Mouse (Mus musculus) CD8-positive naive resting alpha-beta T cell, adult 57 days (primary cell): Measurements from ENCODE around the gene Gm13288. TPM values are rescaled to one million over a fixed set of nuclear protein-coding genes. Genes with fewer than 3 reads are reported as not detected.

Source experiments
- total RNA-seq: library from RNA; stranded (reverse); gene quantifications from one replicate; pipeline ENCODE4 v1.2.4, GENCODE M21; 2023

Gene Gm13288
- not detected for total RNA-seq

GRCm38 (mm10) chr4:88805231-88805630 lies at the start of gene Gm13288:
Gene Gm13288, plus strand, starts transcription at chr4:88805531.

DNA sequence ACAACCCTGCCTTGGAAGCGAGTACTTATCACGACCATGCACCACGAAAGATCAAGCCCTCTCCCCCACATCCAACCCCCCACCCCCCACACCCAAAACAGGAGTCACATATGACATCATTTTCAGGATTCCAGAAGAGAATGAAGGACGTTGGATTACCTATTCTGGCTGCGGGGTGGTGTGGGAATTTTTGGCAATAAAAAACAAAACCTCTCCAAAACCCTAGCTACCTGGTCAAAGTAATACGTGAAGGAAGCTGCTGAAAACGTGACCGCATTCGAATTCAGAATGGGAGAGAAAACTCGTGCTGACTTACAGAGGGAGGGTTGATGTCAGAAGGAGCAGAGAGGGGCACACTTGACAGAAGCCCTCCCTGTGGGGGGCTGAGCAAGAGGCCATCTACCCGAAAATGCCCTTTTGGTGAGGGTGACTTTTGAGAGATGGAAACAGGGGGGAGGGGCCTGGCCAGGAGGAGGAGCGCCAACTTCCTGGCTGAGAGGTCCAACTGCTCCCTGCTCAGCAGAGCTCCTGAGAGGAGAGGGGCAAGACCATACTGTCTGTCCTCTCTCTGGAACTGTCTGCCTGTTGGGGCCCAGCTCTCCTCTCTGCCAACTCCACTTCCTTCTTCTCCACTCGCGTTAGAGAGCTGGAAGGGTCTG lies 45.6 kb upstream of the Gm13288 start, which contains the start of gene Gm13283:
Gm13283 (plus strand) TSS at position 510 of the 659 bp plus-strand sequence.

DNA sequence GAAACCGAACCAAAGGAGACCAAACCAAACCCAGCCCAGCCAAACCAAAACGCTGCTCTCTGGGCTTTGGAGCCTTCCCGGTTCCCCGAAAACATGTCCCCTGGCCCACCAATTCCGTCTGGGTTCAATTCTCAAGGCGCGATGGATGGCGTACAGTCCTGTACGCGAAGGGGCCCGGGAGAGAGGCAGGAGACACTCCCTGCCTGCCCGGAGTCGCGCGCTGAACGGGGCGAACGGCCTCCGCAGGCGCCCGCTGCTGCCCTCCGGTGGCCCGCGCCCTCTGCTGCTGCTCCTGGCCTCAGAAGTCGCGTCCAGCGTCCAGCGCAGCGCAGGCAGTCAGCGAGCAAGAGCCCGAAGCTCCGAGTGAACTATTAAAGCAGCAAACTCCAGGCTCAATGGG lies 31.8 kb upstream of the Gm13288 start, which contains the start of gene Gm13290:
Gm13290 (plus strand) TSS at position 301 of the 400 bp plus-strand sequence.

GRCm38 (mm10) chr4:88776622-88777021 lies 28.7 kb upstream of the Gm13288 start, which contains the start of gene Gm13289:
Gene Gm13289, plus strand, starts transcription at chr4:88776922.

DNA sequence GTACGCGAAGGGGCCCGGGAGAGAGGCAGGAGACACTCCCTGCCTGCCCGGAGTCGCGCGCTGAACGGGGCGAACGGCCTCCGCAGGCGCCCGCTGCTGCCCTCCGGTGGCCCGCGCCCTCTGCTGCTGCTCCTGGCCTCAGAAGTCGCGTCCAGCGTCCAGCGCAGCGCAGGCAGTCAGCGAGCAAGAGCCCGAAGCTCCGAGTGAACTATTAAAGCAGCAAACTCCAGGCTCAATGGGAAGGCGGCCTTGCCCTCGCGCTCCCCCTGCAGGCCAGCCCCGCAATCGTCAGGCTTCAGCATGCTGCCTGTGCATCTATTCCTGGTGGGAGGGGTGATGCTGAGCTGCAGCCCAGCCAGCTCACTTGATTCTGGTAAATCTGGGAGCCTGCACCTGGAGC lies 25.8 kb upstream of the Gm13288 start, which contains the start of gene Gm13272:
Gm13272 (plus strand) TSS at position 301 of the 400 bp plus-strand sequence.

DNA sequence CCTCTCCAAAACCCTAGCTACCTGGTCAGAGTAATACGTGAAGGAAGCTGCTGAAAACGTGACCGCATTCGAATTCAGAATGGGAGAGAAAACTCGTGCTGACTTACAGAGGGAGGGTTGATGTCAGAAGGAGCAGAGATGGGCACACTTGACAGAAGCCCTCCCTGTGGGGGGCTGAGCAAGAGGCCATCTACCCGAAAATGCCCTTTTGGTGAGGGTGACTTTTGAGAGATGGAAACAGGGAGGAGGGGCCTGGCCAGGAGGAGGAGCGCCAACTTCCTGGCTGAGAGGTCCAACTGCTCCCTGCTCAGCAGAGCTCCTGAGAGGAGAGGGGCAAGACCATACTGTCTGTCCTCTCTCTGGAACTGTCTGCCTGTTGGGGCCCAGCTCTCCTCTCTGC lies 23.5 kb upstream of the Gm13288 start, which contains the start of gene Ifnz:
Ifnz (plus strand) TSS at position 301 of the 400 bp plus-strand sequence.

DNA sequence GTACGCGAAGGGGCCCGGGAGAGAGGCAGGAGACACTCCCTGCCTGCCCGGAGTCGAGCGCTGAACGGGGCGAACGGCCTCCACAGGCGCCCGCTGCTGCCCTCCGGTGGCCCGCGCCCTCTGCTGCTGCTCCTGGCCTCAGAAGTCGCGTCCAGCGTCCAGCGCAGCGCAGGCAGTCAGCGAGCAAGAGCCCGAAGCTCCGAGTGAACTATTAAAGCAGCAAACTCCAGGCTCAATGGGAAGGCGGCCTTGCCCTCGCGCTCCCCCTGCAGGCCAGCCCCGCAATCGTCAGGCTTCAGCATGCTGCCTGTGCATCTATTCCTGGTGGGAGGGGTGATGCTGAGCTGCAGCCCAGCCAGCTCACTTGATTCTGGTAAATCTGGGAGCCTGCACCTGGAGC lies 19.9 kb upstream of the Gm13288 start, which contains the start of gene Gm13276:
Gm13276 (plus strand) TSS at position 301 of the 400 bp plus-strand sequence.

DNA sequence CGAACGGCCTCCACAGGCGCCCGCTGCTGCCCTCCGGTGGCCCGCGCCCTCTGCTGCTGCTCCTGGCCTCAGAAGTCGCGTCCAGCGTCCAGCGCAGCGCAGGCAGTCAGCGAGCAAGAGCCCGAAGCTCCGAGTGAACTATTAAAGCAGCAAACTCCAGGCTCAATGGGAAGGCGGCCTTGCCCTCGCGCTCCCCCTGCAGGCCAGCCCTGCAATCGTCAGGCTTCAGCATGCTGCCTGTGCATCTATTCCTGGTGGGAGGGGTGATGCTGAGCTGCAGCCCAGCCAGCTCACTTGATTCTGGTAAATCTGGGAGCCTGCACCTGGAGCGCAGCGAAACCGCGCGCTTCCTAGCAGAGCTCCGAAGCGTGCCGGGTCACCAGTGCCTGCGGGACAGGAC lies 16.9 kb upstream of the Gm13288 start, which contains the start of gene Gm13277:
Gm13277 (plus strand) TSS at position 231 of the 400 bp plus-strand sequence.

GRCm38 (mm10) chr4:88791250-88791649 lies 14.1 kb upstream of the Gm13288 start, which contains the start of gene Gm13278:
Gene Gm13278, plus strand, starts transcription at chr4:88791550.

DNA sequence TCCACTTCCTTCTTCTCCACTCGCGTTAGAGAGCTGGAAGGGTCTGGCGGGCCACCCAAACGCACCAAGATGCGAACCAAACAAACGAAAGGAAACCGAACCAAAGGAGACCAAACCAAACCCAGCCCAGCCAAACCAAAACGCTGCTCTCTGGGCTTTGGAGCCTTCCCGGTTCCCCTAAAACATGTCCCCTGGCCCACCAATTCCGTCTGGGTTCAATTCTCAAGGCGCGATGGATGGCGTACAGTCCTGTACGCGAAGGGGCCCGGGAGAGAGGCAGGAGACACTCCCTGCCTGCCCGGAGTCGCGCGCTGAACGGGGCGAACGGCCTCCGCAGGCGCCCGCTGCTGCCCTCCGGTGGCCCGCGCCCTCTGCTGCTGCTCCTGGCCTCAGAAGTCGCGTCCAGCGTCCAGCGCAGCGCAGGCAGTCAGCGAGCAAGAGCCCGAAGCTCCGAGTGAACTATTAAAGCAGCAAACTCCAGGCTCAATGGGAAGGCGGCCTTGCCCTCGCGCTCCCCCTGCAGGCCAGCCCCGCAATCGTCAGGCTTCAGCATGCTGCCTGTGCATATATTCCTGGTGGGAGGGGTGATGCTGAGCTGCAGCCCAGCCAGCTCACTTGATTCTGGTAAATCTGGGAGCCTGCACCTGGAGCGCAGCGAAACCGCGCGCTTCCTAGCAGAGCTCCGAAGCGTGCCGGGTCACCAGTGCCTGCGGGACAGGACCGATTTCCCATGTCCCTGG lies 11.2 kb upstream of the Gm13288 start, which contains the start of gene Gm13275:
Gm13275 (plus strand) TSS at position 552 of the 740 bp plus-strand sequence.

DNA sequence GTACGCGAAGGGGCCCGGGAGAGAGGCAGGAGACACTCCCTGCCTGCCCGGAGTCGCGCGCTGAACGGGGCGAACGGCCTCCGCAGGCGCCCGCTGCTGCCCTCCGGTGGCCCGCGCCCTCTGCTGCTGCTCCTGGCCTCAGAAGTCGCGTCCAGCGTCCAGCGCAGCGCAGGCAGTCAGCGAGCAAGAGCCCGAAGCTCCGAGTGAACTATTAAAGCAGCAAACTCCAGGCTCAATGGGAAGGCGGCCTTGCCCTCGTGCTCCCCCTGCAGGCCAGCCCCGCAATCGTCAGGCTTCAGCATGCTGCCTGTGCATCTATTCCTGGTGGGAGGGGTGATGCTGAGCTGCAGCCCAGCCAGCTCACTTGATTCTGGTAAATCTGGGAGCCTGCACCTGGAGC lies 8.2 kb upstream of the Gm13288 start, which contains the start of gene Gm13279:
Gm13279 (plus strand) TSS at position 301 of the 400 bp plus-strand sequence.

DNA sequence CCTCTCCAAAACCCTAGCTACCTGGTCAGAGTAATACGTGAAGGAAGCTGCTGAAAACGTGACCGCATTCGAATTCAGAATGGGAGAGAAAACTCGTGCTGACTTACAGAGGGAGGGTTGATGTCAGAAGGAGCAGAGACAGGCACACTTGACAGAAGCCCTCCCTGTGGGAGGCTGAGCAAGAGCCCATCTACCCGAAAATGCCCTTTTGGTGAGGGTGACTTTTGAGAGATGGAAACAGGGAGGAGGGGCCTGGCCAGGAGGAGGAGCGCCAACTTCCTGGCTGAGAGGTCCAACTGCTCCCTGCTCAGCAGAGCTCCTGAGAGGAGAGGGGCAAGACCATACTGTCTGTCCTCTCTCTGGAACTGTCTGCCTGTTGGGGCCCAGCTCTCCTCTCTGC lies 6.0 kb upstream of the Gm13288 start, which contains the start of gene Gm13285:
Gm13285 (plus strand) TSS at position 301 of the 400 bp plus-strand sequence.

GRCm38 (mm10) chr4:88802954-88803353 lies 2.4 kb upstream of the Gm13288 start, which contains the start of gene Gm13287:
Gene Gm13287, plus strand, starts transcription at chr4:88803254.

DNA sequence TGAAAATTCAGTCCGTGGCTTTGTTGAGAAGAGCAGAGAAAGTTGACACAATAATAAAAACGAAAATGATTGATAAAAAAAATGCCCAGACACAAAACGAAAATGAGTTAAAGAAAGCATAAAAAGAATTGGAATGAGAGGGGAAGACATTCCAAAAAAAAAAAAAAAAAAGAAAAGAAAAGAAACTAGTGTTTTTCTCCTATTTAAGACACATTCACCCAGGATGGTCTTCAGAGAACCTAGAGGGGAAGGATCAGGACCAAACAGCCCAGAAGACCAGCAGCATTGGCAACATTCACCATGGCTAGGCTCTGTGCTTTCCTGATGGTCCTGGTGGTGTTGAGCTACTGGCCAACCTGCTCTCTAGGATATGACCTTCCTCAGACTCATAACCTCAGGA lies 10.6 kb downstream of the Gm13288 start, which contains the start of gene Ifna7:
Ifna7 (plus strand) TSS at position 301 of the 400 bp plus-strand sequence.

DNA sequence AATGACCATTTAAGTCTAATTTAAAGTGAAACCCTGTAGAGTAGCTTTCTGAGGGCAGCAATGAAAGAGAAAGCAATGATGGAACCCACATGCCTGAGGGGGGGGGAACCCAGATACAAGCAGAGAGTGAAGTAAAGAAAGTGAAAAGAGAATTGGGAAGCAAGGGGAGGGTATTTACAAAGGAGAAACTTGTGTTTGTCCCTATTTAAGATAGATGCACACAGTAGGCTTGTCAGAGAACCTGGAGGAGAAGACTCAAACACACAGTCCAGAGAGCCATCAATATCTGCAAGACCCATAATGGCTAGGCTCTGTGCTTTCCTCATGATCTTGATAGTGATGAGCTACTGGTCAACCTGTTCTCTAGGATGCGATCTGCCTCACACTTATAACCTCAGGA lies 14.3 kb downstream of the Gm13288 start, which contains the start of gene Ifna11:
Ifna11 (plus strand) TSS at position 301 of the 400 bp plus-strand sequence.

DNA sequence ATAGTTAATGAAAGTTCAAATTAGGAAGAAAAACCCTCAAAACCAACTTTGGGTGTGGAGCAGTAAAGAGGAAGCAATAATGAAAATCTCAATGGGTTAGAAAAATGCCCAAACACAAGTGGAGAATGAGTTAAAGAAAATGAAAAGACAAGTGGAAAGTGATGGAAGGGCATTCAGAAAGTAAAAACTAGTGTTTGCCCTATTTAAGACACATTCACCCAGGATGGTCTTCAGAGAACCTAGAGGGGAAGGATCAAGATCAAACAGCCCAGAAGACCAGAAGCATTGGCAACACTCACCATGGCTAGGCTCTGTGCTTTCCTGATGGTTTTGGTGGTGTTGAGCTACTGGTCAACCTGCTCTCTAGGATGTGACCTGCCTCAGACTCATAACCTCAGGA lies 21.8 kb downstream of the Gm13288 start, which contains the start of gene Ifna6:
Ifna6 (plus strand) TSS at position 301 of the 400 bp plus-strand sequence.

DNA sequence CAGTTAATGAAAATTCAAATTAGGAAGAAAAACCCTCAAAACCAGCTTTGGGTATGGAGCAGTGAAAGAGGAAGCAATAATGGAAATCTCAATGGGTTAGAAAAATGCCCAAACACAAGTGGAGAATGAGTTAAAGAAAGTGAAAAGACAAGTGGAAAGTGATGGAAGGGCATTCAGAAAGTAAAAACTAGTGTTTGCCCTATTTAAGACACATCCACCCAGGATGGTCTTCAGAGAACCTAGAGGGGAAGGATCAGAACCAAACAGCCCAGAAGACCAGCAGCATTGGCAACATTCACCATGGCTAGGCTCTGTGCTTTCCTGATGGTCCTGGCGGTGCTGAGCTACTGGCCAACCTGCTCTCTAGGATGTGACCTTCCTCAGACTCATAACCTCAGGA lies 29.9 kb downstream of the Gm13288 start, which contains the start of gene Ifna5:
Ifna5 (plus strand) TSS at position 301 of the 400 bp plus-strand sequence.

DNA sequence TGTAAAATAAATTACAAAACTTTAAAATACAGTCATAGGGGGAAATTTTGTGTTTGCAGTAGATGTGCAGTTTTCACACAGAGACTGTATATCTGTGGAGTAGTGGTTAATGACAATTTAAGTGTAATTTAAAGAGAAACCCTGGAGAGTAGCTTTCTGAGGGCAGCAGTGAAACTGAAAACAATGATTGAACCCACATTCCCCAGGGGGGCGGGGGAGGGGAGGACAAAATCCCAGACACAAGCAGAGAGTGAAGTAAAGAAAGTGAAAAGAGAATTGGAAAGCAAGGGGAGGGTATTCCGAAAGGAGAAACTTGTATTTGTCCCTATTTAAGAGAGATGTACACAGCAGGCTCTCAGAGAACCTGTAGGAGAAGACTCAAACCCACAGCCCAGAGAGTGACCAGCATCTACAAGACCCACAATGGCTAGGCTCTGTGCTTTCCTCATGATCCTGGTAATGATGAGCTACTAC lies 36.1 kb downstream of the Gm13288 start, which contains the start of gene Ifna4:
Ifna4 (plus strand) TSS at position 424 of the 474 bp plus-strand sequence.

DNA sequence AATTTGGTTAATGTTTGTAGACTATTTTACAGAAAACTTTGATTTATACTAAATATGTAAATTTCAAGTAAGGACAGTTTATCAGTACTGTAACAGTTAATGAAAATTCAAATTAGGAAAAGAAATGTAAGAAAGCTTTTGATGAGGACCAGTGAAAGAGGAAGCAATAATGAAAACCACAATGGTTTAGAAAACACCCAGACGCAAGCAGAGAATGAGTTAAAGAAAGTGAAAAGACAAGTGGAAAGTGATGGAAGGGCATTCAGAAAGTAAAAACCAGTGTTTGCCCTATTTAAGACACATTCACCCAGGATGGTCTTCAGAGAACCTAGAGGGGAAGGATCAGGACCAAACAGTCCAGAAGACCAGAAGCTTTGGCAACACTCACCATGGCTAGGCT lies 44.4 kb downstream of the Gm13288 start, which contains the start of gene Ifna1:
Ifna1 (plus strand) TSS at position 390 of the 400 bp plus-strand sequence.

